In the genomic region with DNA sequence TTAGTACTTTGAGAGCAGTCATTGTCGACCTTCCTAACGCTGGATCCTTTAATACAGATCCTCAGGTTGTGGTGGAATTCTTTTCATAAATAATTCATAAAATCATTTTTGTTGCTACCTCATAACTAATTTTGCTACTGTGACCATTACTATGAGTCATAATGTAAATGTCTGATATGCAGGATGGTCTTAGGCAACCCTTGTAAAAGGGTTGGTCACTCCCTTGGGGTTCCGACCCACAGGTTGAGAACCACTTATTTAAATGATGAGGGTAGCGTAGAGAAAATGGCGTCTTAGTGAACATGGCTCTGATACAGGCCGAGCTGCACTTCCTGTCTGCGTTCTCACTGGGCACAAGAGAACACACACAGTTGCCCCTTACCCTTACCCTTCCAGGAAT, we compare ENCODE assay signal across 28 mouse cellular contexts. TPM values are rescaled to one million over a fixed set of nuclear protein-coding genes. Genes with fewer than 3 reads are reported as not detected.
"Had no signal": no experiment of that assay in that cellular context is flagged by ENCODE, and none has a peak within 500 bp of the region (broad histone marks: within the 10 kb centered on the region; RNA-seq: fewer than 3 reads in every experiment).

No protein-coding gene starts in this region.

- H3K4me1 ChIP-seq: hindbrain, embryonic 12.5 days; liver, embryonic 12.5 days had no signal

- H3K4me3 ChIP-seq: gastrocnemius, adult 2 months; heart, adult 2 months; heart, embryonic 12.5 days; hindbrain, embryonic 10.5 days; hindbrain, embryonic 12.5 days; intestine, embryonic 15.5 days; layer of hippocampus, adult 2 months; limb, embryonic 13.5 days; limb, embryonic 15.5 days; liver, embryonic 12.5 days had no signal

- H3K9me3 ChIP-seq: heart, embryonic 12.5 days; hindbrain, embryonic 10.5 days; hindbrain, embryonic 12.5 days; intestine, embryonic 15.5 days; limb, embryonic 13.5 days; limb, embryonic 15.5 days; liver, embryonic 12.5 days had no signal

- H3K27ac ChIP-seq: gastrocnemius, adult 2 months; heart, adult 2 months; hindbrain, embryonic 10.5 days; hindbrain, embryonic 12.5 days; hindbrain, embryonic 14.5 days; intestine, embryonic 15.5 days; layer of hippocampus, adult 2 months; limb, embryonic 13.5 days; limb, embryonic 15.5 days; liver, embryonic 12.5 days had no signal

- H3K9ac ChIP-seq: heart, embryonic 12.5 days; hindbrain, embryonic 12.5 days; hindbrain, embryonic 14.5 days; intestine, embryonic 15.5 days; limb, embryonic 13.5 days; limb, embryonic 15.5 days; liver, embryonic 12.5 days had no signal

- H3K27me3 ChIP-seq: hindbrain, embryonic 12.5 days; intestine, embryonic 15.5 days; limb, embryonic 13.5 days; limb, embryonic 15.5 days; liver, embryonic 12.5 days had no signal

- DNase-seq: gastrocnemius, adult 2 months; gastrocnemius, postnatal 10 days; gastrocnemius, postnatal 25 days; heart, adult 11 months; heart, adult 2 months; heart, postnatal 10 days; heart, postnatal 4 days; kidney, adult 18-20 months; kidney, adult 8-10 months; kidney, postnatal 10 days; kidney, postnatal 25 days; kidney, postnatal 4 days; layer of hippocampus, adult 9-11 months; layer of hippocampus, postnatal 36 days; left cerebral cortex, postnatal 4 days had no signal

- H3K36me3 ChIP-seq: heart, embryonic 12.5 days; hindbrain, embryonic 10.5 days; hindbrain, embryonic 12.5 days; intestine, embryonic 15.5 days; limb, embryonic 13.5 days; limb, embryonic 15.5 days; liver, embryonic 12.5 days had no signal

- ATAC-seq: hindbrain, embryonic 16.5 days; inflammation-experienced regulatory T-cells, adult 6 months; intestine, embryonic 15.5 days; intestine, postnatal 0 days; liver, embryonic 12.5 days had no signal

- H3K4me2 ChIP-seq: heart, embryonic 12.5 days; hindbrain, embryonic 12.5 days; hindbrain, embryonic 14.5 days; intestine, embryonic 15.5 days; limb, embryonic 13.5 days; limb, embryonic 15.5 days; liver, embryonic 12.5 days had no signal

RNA-seq across cellular contexts. Expression of a gene that starts 38.8 kb away (rescaled TPM):
- total RNA-seq: gastrocnemius, adult 2 months had no signal
- polyA plus RNA-seq: liver, adult 2 months had no signal
